Mouse (Mus musculus) heart, postnatal 0 days (tissue): Measurements from ENCODE around the gene Mb21d2.
A peak's percentile ranks its signal among the peaks of the same experiment; 100 is the strongest.

ENCODE experiments used
- CTCF ChIP-seq: IDR thresholded peaks from 2 replicates; pipeline ENCODE4 v1.5.1; 2016; ENCODE audit warnings: antibody characterized with exemption, control low read depth, low read depth
- EP300 ChIP-seq: IDR thresholded peaks from 2 replicates; pipeline ENCODE4 v1.6.1; 2016; ENCODE audit warnings: antibody characterized with exemption, low read depth

DNA sequence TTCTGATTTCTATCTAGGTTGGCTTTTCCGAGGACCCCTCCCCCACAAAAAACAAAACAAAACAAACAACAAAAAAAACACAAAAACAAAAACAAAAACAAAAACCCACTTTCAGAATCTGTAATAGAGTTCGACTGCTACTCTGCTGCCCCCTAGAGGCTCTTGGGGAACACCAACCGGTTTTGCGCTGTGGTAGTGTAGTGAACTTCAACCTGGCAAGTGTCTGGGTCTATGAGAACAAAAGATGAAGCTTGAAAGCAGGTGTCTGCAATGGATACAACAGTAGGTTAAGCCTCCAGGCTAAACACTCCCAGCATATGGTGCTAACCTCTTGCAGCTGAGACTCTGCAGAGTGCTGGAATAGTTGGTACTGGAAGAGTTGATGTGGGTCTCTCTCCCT is 136.4 kb downstream of the Mb21d2 start:
- TF ChIP-seq EP300: no peak
- peak; percentile 70 for TF ChIP-seq CTCF
